Mouse (Mus musculus) splenic B cell, adult 2 months (primary cell): ENCODE data around the gene Lsg1.

Experiments used
- DNase-seq: peaks from one replicate; pipeline ENCODE4 v3.0.0-alpha.2; 2011; ENCODE audit warnings: low read depth, low spot score
- H3K27me3 ChIP-seq: 2 replicates; pipeline ENCODE4 v1.6.1; 2012; ENCODE audit warnings: mild to moderate bottlenecking, low read length, moderate library complexity, mixed read lengths; ENCODE audit not compliant: control insufficient read depth, poor library complexity, insufficient read depth, severe bottlenecking
- H3K36me3 ChIP-seq: 2 replicates; pipeline ENCODE4 v1.6.1; 2012; ENCODE audit warnings: mild to moderate bottlenecking, low read length, moderate library complexity, mixed read lengths; ENCODE audit not compliant: control insufficient read depth, poor library complexity, insufficient read depth, severe bottlenecking

The Lsg1 gene

GRCm38 (mm10) chr16:30590264-30591209 lies 3.1 kb upstream of the Lsg1 start:
- no peaks in the 10 kb centered on the region for H3K36me3 ChIP-seq
- no peaks in the 10 kb centered on the region for H3K27me3 ChIP-seq
- no peak for DNase-seq

DNA sequence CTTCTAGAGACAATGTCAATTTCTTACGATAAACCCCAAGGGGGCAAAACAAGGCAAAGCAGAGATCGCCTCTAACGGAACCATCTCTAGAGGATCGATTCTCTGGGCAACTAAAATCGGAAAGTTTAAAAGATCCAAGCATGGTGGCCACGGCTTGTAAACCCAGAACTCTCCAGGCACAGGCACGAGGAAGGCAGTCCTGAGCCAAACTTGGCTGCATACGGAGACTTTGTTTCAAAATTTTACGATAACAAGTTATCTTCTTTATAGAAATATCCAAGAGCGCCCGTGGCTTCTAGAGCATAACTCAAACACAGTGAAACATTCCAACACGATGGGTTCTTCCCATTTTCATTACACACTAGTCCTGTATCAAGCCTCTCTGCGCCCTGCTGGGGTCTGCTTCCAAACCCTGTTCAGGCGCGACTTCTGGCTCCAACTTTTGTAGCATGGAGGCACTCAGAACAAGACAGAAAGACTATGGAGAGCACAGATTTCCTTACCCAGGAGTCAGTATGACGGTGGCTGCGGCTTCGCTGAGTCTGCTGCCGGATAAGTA lies 378 bp downstream of the Lsg1 start:
- H3K27me3 ChIP-seq: no peaks in the 10 kb centered on the region
- no peak for DNase-seq
- H3K36me3 ChIP-seq: peaks cover 12% of the 10 kb centered on the region

DNA sequence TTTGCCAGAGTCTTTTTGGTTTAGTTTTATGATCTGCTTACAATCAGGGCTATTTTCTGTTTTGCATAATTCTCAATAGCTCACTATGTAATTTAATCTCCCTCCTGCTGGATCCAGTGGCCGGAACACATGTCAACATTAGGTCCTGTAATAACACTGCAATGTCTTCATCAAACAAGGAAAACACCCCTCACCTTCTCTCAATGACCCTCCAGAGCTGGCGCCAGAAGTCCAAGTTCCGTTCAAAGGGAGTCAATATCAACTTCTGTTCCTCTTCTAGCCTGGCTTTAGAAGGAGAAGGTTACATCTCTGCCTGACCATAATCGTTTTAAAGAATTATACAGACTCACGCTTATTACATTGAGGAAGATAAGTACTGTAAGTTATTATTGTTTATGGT lies 6.6 kb downstream of the Lsg1 start:
- Histone ChIP-seq H3K27me3 (no peaks in the 10 kb centered on the region), H3K36me3 (peaks cover 26% of the 10 kb centered on the region)
- DNase-seq: no peak

- H3K27me3 ChIP-seq: no peaks in the 10 kb centered on the region
- no peak for DNase-seq
- H3K36me3 ChIP-seq: peaks cover 20% of the 10 kb centered on the region
Measured at GRCm38 (mm10) chr16:30576392-30576791, 11.0 kb downstream of the Lsg1 start.

- no peak for DNase-seq
- Histone ChIP-seq H3K36me3 (peaks cover 18% of the 10 kb centered on the region), H3K27me3 (no peaks in the 10 kb centered on the region)
Measured at GRCm38 (mm10) chr16:30575815-30576214, 11.6 kb downstream of the Lsg1 start.

DNA sequence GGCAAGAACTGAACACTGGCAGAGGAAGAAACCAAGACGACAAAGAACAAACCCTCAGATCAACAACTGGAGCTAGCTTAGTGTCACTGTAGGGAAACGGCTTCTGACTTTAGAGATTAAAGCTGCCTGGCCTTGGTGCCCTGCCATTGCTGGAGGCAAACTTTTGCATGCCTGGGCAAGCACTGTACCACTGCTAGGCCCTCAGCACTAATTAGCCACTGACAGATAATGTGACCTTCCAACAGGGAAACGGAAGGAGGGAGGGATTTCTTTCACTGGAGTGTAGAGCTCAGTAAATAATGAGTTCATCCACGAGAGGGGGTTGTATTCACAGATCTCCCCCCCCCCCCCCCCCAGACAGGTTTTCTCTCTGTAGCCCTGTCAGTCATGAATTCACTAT lies 15.2 kb downstream of the Lsg1 start:
- H3K36me3 ChIP-seq: peaks cover 25% of the 10 kb centered on the region

GRCm38 (mm10) chr16:30571378-30571777 lies 16.0 kb downstream of the Lsg1 start:
- no peak for DNase-seq
- no peaks in the 10 kb centered on the region for H3K27me3 ChIP-seq
- peaks cover 24% of the 10 kb centered on the region for H3K36me3 ChIP-seq

More for the DNA sequence above, 15.2 kb downstream of the Lsg1 start:
- DNase-seq: no peak
- H3K27me3 ChIP-seq: no peaks in the 10 kb centered on the region

DNA sequence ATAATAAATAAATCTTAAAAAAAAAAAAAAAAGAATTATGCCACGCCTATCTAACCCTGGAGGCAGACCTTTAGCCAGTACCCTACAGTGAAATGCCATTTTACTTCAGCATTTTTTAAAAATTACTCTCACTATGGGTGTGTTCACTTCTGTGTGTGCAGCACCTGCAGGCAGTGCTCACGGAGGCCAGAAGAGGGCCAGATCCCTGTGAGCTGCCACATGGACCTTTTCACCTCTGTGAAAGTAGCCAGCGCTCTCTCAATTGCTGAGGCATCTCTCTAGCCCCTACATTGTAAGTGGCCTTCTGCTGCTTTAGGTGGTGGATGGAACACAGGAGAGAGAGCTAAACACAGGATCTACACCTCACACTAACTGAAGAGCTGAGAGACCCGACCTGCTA lies 17.2 kb downstream of the Lsg1 start:
- peak; percentile 10 for DNase-seq
- Histone ChIP-seq H3K27me3 (no peaks in the 10 kb centered on the region), H3K36me3 (peaks cover 26% of the 10 kb centered on the region)

DNA sequence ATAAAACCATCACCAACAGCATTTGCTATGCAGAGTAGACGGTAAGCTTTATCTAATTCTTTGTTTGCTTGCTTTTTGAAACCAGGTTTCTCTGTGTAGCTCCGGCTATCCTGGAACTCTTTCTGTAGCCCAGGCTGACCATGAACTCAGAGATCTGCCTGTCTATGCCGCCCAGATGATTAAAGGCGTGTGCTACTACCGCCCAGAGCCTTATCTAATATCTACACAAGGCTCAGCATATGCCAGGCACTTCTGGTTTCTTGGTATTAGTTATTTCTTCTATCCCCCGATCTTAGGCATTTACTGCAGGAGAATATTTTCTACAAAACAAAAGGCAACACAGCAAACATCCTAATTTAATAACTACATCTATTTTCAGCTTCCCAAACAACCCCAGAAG lies 21.8 kb downstream of the Lsg1 start:
- no peak for DNase-seq
- Histone ChIP-seq H3K27me3 (no peaks in the 10 kb centered on the region), H3K36me3 (peaks cover 33% of the 10 kb centered on the region)

DNA sequence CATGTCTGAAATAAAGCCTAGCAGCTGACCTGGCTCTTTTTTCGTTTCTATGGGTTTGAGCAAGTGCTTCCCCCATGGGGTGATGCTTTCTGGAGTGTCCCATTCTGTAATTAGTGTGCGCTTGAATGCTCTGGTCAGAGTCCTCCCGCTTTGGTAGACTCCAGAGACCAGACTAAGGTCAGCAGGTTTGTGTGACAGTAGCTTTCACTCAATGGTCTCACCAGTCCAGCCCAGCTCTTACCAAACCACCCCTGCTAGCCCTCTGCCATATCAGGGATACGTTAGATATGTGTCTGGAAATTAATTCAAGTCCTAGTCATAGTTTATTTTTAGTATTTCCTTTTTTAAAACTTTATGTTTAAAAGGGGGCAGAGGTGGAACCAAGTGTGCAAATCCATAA lies 26.8 kb downstream of the Lsg1 start:
- H3K27me3 ChIP-seq: no peaks in the 10 kb centered on the region
- peaks cover 26% of the 10 kb centered on the region for H3K36me3 ChIP-seq
- DNase-seq: no peak

DNA sequence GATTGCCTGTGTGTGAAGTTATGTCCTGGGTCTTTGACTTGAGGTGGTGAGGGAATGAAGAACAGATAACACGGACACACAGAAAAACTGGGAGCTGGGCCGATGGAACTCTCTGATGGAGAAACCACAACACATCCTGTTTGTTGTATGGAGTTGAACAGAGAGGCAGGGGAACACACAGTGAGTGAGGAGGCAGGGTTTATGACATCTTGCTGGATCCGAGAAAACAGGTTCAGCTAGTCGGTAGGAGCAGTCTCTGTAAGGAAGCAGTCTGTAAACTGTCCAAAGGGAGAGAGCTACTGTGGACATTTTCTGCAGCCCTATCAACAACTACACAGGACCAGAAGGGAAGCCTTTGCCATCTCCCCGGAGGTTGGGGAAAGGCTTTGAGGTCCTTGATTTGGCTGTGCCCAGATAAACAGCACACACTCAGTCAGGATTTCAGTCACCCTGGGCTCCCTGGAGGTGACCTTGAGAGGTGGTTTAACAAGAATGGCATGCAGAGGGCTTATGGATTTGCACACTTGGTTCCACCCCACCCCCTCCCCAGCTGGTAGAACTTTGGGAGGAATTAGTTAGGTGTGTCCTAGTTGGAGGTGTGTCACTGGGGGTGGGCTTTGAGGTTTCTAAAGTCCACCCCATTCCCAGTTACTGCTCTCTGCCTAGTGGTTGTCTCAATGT lies 27.9 kb downstream of the Lsg1 start:
- H3K27me3 ChIP-seq: no peaks in the 10 kb centered on the region
- H3K36me3 ChIP-seq: peaks cover 20% of the 10 kb centered on the region
- DNase-seq: no peak

- DNase-seq: no peak
- Histone ChIP-seq H3K36me3 (peaks cover 1% of the 10 kb centered on the region; the same call in 1 of the 2 replicates), H3K27me3 (no peaks in the 10 kb centered on the region; the same call in 1 of the 2 replicates)
Measured at GRCm38 (mm10) chr16:30554109-30554508, 33.3 kb downstream of the Lsg1 start.

- no peak for DNase-seq
- no peaks in the 10 kb centered on the region; the same call in 1 of the 2 replicates for H3K27me3 ChIP-seq
- H3K36me3 ChIP-seq: peaks cover 1% of the 10 kb centered on the region; the same call in 1 of the 2 replicates
Measured at GRCm38 (mm10) chr16:30552621-30553338, 34.6 kb downstream of the Lsg1 start.

GRCm38 (mm10) chr16:30550748-30551192 lies 36.6 kb downstream of the Lsg1 start, which contains the start of gene Tmem44:
Tmem44 (minus strand) TSS chr16:30550842.
- no peak for DNase-seq
- H3K36me3 ChIP-seq: no peaks in the 10 kb centered on the region
- H3K27me3 ChIP-seq: no peaks in the 10 kb centered on the region; the same call in 1 of the 2 replicates
